Mouse (Mus musculus) splenic B cell, adult 2 months (primary cell): ENCODE results near the gene Dnajb2.

Source experiments
- DNase-seq: peaks from one replicate; pipeline ENCODE4 v3.0.0-alpha.2; 2011; ENCODE audit warnings: low read depth, low spot score
- H3K27me3 ChIP-seq: 2 replicates; pipeline ENCODE4 v1.6.1; 2012; ENCODE audit warnings: mild to moderate bottlenecking, low read length, moderate library complexity, mixed read lengths; ENCODE audit not compliant: control insufficient read depth, poor library complexity, insufficient read depth, severe bottlenecking
- H3K36me3 ChIP-seq: 2 replicates; pipeline ENCODE4 v1.6.1; 2012; ENCODE audit warnings: mild to moderate bottlenecking, low read length, moderate library complexity, mixed read lengths; ENCODE audit not compliant: control insufficient read depth, poor library complexity, insufficient read depth, severe bottlenecking

Gene Dnajb2

DNA sequence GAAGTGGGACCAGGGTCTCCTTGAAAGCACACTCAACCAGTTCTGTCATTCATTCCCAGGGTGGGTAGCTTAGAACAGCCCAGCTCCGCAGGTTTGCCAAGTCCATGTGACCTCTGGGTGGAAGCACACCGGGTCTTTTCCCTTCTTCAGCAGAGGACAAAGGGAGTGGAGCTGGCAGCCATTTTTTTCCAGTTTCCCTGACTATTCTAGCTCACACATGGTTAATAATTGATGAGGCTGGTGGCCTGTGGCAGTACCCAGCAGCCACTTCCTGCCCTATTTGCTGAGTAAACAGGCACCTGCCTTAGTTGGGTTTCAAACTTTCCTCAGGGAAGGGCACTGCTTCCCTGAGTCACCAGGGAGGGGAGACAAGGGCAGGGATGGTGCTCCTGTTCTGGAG is 21.8 kb upstream of the Dnajb2 start:
- DNase-seq = no peak
- Histone ChIP-seq H3K36me3 (peaks cover 13% of the 10 kb centered on the region), H3K27me3 (no peaks in the 10 kb centered on the region)

DNA sequence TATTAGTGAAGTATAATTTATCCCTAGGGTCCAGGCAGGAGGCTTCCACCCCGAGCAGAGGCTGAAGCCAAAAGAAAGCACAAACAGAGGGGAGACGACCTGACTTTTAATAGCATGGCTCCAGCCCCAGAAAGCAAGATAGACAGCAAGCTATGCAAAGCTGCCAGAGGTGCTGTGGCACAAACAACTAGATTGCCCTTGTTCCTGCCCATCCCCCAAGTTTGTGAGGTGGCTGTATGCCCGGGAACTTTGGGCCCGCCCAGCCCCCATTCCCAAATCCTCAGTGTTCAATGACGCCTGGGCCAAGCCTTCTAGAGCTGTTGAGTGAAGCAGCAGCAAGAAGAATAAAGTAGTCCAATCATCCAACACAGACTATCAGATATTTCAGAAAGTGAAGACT is 21.3 kb upstream of the Dnajb2 start:
- H3K27me3 ChIP-seq = no peaks in the 10 kb centered on the region
- H3K36me3 ChIP-seq = peaks cover 13% of the 10 kb centered on the region
- no peak for DNase-seq

DNA sequence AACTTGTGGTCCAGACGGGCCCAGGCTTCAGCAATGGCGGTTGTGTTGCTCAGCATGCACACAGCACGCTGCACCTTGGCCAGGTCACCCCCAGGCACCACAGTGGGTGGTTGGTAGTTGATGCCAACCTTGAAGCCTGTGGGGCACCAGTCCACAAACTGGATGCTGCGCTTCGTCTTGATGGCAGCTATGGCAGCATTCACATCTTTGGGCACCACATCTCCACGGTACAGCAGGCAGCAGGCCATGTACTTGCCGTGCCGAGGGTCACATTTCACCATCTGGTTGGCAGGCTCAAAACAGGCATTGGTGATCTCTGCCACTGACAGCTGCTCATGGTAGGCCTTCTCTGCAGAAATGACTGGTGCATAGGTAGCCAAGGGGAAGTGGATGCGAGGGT is 20.4 kb upstream of the Dnajb2 start:
- DNase-seq = no peak
- H3K36me3 ChIP-seq = peaks cover 13% of the 10 kb centered on the region
- no peaks in the 10 kb centered on the region for H3K27me3 ChIP-seq

DNA sequence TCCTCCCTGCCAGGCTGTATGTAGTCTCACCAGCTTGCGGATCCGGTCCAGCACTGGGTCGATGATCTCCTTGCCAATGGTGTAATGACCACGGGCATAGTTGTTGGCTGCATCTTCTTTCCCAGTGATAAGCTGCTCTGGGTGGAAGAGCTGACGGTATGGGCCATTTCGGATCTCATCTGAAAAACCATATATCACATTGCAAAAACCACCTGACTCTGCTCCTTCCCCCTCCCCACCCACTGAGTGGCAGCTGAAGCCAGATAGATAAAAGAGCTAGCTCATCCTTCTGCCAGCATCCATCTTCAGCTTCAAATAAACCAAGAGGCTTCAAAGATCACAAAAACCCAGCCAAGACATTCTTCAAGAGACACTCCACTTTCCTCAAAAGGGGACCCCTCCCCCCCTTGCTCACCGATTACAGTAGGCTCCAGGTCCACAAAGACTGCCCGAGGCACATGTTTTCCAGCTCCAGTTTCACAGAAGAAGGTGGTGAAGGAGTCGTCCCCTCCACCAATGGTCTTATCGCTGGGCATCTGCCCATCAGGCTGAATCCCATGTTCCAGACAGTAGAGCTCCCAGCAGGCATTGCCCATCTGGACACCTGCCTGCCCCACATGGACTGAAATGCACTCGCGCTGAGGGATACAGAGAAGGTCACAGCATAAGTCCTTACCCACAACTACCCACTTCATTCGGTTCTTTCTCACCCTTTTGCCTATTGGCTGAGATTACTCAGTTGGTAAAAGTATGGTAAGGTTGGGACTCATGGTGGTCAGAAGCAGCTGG is 19.2 kb upstream of the Dnajb2 start:
- Histone ChIP-seq H3K36me3 (peaks cover 13% of the 10 kb centered on the region), H3K27me3 (no peaks in the 10 kb centered on the region)
- no peak for DNase-seq

DNA sequence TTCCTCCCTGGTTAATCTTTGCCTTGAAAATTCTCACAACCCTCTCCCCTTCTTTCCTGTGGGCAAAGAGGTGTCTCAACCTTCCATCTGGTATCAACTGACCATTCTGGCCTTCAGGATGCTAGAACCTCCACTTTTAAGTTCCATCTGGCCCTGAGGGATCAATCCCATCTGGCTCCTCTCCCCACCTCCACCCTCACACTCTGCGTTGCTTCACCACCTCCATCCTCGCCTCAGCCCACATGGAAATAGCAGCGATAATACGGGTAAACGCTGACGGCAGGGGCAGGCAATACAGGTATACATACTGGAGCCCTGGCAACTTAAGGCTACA is 18.3 kb upstream of the Dnajb2 start:
- peaks cover 11% of the 10 kb centered on the region for H3K36me3 ChIP-seq
- no peaks in the 10 kb centered on the region for H3K27me3 ChIP-seq
- no peak for DNase-seq

DNA sequence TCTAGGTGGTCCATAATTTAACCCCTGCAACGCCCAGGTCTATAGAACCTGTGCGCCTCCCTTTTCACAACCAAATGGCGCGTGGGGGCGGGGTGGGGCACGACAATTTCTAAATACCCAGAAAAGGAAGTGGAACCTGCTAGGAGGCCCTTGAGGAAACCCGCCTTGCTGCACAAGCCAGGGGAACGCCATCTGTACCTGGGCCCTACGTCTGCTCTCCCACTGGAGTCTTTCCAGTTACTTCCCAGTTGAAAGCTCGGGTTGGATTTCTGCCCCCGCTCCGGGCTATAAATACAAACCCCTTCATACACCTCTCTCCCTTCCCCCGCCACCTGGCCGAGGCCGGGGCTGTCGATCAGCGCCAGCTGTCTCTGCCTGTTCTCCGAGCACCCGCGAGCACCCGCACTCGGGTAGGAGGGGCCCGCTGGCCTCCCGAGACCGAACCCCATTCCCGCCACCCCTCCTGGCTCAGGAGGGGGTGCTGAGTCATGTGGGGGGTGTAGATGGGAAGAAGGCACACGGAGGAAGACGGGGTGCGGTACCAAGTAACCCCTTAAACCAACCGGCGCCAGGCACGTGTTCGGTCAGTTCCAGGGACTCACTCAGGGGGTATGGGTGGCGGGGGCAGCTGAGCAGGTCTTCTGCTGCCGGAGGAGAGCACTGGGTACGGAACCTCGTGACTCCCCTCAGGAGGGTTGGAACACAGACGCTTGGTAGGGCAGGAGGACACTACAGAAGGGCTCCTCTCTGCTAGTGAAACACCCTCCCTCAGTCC is 17.8 kb upstream of the Dnajb2 start:
- peak; percentile 78 for DNase-seq
- H3K27me3 ChIP-seq = no peaks in the 10 kb centered on the region
- H3K36me3 ChIP-seq = peaks cover 11% of the 10 kb centered on the region

DNA sequence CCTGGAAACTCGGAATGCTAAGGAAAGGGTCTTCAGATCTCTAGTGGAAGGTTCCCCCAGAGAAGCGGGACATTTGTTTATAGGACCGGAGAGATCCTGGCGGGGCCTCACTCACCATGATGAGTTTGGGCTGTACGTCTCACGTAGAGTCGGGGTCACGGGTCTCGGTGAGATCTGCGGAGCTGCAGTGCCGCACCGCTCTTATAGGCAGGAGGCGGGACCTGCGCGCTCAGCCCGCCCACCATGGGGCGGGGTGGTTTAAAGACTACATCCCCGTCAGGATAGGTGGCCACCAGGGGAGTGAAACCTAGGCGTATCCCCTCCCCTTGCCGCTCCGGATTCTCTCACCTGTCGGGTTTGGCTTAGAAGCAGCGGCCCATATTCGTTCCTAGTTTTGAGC is 17.1 kb upstream of the Dnajb2 start:
- DNase-seq = peak; percentile 97
- Histone ChIP-seq H3K27me3 (no peaks in the 10 kb centered on the region), H3K36me3 (peaks cover 11% of the 10 kb centered on the region)

DNA sequence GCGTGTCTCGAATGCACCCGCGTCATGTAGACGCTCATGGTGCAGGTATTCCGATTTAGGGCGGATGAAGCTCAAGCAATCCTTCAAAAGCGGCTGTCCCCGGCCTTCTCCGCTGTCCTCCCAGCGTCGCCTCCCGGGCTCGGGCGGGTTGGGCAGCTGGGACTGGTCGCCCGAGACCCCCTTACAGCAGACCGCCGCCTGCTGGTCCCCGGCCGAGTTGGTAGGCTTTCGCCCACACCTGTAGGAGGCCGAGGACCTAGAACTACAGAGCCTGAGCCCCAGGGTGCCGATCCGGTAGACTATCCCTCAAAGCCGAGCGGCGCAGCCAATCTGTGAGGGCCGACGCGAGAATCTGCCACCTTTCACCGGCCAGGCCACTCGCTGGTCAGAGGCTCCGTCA is 16.7 kb upstream of the Dnajb2 start, which contains the start of gene Tuba4a:
Gene Tuba4a (minus strand): TSS at position 335 of the 400 bp plus-strand sequence.
- no peak for DNase-seq
- Histone ChIP-seq H3K36me3 (peaks cover 9% of the 10 kb centered on the region), H3K27me3 (no peaks in the 10 kb centered on the region)

DNA sequence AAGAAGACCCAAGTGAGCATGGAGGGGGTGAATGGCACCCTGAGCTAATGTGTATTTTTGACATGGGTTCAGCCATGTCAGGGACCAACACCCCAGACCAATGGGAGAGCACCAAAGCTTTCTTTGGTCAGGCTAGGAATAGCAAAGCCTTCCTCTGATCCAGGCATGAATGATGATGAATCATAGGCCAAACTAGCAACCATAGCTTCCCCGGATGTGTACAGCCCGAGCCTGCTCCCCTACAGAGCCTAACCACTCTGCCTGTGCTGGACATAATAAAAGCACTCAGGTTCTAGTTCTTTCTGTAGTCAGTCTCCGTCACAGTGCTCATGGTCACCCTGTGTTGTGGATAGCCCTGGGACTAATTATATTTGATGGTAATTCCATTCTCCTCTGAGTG is 14.7 kb upstream of the Dnajb2 start:
- Histone ChIP-seq H3K27me3 (no peaks in the 10 kb centered on the region), H3K36me3 (no peaks in the 10 kb centered on the region; the same call in 1 of the 2 replicates)
- no peak for DNase-seq

DNA sequence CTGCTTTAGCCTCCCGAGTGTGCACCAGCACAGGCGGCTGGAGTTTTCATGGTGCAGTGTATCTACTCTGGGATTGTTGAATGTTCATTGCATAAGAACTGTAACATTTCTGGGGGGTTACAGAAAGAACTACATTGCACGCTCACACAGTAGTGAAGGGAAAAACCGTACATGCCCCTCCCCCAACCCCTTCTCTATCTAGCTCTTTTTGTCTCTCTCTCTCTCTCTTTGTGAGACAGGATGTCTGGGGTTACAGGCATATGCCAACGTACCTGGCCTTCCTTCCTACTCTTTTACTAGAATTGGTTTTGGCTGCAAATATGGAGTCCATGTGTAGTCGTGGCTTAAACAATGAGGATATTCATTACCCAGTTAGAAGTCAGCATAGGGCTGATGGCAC is 13.3 kb upstream of the Dnajb2 start:
- DNase-seq = no peak
- no peaks in the 10 kb centered on the region for H3K36me3 ChIP-seq
- no peaks in the 10 kb centered on the region for H3K27me3 ChIP-seq

DNA sequence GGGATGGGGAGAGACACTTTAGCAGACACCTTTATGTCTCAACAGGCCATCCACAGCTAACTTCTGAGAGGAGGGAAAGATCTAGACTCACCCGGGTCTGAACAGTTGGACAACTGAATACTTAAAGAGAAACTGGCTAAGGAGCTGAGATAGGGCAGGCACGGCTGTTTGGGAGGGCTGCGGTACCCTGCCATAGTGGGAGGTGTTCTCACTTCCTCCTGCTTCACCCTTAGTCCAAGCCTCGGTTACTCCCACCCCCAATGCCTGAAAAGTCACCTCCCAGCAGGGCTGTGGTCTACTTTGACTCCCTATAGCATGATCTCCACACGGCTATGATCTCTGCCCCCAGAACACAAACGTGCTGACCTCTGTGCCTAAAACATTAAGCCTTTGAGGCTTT is 12.7 kb upstream of the Dnajb2 start:
- H3K36me3 ChIP-seq = no peaks in the 10 kb centered on the region
- DNase-seq = peak; percentile 42
- H3K27me3 ChIP-seq = no peaks in the 10 kb centered on the region

DNA sequence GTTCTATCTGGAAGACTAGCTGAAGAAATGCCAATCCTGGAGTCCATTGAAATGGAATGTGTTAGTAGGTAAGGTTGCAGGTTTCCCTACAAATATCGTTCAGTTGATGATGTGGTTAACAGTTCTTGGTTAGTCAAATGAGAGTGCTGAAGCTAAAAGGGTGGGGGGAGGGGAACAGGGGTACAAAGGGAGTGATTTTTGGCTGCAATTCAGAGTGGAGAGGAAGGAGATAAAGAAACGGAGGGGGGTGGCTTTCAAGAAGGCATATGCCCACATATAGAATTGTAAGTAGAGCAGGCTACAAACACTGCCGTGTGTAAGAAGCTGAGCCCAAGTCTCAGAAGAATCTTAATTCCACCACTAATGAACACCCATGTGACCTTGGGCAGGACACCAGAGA is 10.7 kb upstream of the Dnajb2 start:
- H3K27me3 ChIP-seq = no peaks in the 10 kb centered on the region
- H3K36me3 ChIP-seq = no peaks in the 10 kb centered on the region
- no peak for DNase-seq

DNA sequence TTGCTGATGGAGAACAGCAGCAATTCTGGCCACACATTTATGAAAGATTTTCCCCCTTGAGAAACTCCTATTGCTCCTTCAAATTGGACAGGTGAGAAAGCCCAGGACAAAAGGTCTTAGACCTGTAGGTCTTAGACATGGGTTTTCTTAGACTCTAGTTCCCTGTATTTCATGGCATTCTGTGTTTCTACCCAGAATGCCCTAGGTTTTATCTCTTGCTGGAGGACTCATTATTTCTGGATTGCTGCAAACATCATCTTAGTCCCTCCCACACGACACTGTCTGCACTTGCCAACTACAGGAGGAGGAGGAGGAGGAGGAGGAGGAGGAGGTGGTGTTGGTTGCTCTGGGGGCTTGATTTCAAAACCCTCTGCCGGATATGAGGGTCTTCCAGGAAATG is 10.1 kb upstream of the Dnajb2 start:
- DNase-seq = no peak

DNA sequence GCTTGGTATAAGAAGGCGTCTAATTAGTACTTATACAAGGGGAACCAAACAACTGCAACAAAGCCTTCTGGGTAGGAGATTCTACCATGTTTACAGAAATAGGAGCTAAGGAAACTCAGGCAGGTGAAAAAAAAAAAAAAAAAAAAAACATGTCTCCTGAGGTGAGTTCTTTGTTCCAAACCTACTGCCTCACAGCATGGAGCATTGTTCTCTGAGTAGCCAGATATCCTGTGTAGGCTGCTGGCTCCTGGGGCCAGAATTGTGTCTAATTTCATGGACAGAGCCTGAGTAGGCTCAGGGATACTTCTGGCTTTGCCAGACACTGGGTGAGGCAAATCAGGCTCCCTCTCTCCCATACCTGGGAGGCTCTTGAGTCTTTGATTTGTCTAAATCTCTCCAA is 8.6 kb upstream of the Dnajb2 start:
- DNase-seq = no peak
- no peaks in the 10 kb centered on the region for H3K36me3 ChIP-seq

More for the DNA sequence above, 10.1 kb upstream of the Dnajb2 start:
- Histone ChIP-seq H3K36me3 (no peaks in the 10 kb centered on the region), H3K27me3 (no peaks in the 10 kb centered on the region)

DNA sequence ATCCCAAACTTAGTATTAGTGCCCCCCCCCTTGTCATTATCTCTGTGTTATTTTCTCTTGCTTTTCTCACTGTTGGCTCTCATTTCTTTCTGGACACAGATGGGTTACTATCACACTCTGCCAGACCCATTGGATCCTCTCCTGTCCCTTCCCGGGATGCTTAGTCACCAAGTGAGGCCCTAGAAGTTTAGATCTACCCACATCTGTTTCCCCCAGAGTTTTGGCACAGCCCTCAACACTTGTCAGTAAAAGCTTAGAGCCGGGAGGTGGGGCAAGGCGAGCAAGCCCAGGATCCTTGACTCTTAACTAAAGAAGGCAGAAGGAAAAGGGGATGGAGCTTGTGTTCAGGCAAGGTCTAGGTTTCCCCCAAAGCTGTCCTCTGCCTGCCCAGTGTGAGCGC is 7.0 kb upstream of the Dnajb2 start:
- no peaks in the 10 kb centered on the region for H3K36me3 ChIP-seq
- DNase-seq = no peak

More for the DNA sequence above, 8.6 kb upstream of the Dnajb2 start:
- no peaks in the 10 kb centered on the region for H3K27me3 ChIP-seq

More for the DNA sequence above, 7.0 kb upstream of the Dnajb2 start:
- no peaks in the 10 kb centered on the region for H3K27me3 ChIP-seq
